Mouse (Mus musculus): ENCODE measurements around the gene Dgkz. TPM values are rescaled to one million over a fixed set of nuclear protein-coding genes. Genes with fewer than 3 reads are reported as not detected.

Dgkz gene
- polyA plus RNA-seq, 1 experiment from 2014 or later = 26.7 TPM

DNA sequence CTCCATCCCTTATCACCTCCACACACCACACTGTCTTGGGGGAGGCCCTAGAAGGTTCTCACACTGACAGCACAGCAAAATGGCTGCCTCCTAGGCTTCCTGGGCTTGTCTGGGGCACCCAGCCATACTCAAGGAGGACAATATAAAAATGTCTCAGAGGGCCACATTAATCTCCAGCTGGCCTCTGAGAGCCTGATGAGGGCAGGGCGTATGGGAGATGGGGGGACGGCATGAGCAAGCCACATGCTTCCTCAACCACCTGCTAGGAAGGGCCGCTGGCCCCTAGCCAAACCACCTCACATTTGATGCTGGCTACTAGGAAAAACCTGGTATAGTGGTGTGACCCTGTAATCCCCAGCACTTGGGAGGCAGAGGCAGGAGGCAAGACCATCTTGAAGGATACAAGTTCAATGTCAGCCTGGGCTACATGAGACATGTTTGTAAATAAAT lies 26.8 kb downstream of the Dgkz start:
- Histone ChIP-seq H3K9ac (ENCODE audit: low read length) (no peak overlapping the region), H3K4me3 (ENCODE audit: low read depth, low read length) (no peak overlapping the region), H3K9me3 (replicated peaks; ENCODE audit: control insufficient read depth, low read length) (no peaks in the 10 kb centered on the region), H3K4me2 (ENCODE audit: low read length) (no peak overlapping the region), H3K36me3 (ENCODE audit: control insufficient read depth, insufficient read depth, low read length) (no peaks in the 10 kb centered on the region), H3K4me1 (ENCODE audit: control insufficient read depth, insufficient read depth, low read length) (peaks cover 33% of the 10 kb centered on the region), H3K27ac (ENCODE audit: low read depth, low read length) (no peak overlapping the region; the same call in 1 of the 2 replicates), H3K27me3 (replicated peaks; ENCODE audit: control insufficient read depth, insufficient read depth, low read length) (no peaks in the 10 kb centered on the region)
- DNase-seq (ENCODE audit: low spot score) (no peak), ATAC-seq (no peak)
- WGBS = 68% methylated on average over 3 of the region's 3 CpGs

DNA sequence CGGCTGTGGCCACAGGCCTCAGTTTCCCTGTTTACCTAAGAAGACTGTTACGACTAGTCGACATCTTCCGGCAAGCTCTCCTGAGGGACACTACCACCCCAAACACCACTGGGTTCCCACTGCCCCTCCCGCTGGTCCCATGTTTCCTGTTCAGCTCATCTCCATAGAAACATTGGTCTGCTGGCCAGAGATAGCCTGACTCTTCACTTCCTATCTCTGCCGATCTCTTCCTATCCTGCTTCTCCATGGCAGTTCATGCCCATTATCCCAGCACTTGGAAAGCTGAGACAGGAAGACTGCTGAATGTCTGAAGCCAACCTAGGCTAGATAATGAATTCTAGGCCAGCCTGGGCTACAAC lies 27.5 kb downstream of the Dgkz start:
- ATAC-seq = no peak
- no peak for DNase-seq (ENCODE audit: low spot score)
- Histone ChIP-seq H3K4me3 (ENCODE audit: low read depth, low read length) (no peak overlapping the region), H3K4me1 (ENCODE audit: control insufficient read depth, insufficient read depth, low read length) (peaks cover 33% of the 10 kb centered on the region), H3K27ac (ENCODE audit: low read depth, low read length) (peak overlapping the region; percentile 39; the same call in 1 of the 2 replicates), H3K4me2 (ENCODE audit: low read length) (no peak overlapping the region), H3K27me3 (replicated peaks; ENCODE audit: control insufficient read depth, insufficient read depth, low read length) (no peaks in the 10 kb centered on the region), H3K9ac (ENCODE audit: low read length) (no peak overlapping the region), H3K9me3 (replicated peaks; ENCODE audit: control insufficient read depth, low read length) (no peaks in the 10 kb centered on the region), H3K36me3 (ENCODE audit: control insufficient read depth, insufficient read depth, low read length) (no peaks in the 10 kb centered on the region)
- 85% methylated on average over 6 of the region's 6 CpGs for WGBS

DNA sequence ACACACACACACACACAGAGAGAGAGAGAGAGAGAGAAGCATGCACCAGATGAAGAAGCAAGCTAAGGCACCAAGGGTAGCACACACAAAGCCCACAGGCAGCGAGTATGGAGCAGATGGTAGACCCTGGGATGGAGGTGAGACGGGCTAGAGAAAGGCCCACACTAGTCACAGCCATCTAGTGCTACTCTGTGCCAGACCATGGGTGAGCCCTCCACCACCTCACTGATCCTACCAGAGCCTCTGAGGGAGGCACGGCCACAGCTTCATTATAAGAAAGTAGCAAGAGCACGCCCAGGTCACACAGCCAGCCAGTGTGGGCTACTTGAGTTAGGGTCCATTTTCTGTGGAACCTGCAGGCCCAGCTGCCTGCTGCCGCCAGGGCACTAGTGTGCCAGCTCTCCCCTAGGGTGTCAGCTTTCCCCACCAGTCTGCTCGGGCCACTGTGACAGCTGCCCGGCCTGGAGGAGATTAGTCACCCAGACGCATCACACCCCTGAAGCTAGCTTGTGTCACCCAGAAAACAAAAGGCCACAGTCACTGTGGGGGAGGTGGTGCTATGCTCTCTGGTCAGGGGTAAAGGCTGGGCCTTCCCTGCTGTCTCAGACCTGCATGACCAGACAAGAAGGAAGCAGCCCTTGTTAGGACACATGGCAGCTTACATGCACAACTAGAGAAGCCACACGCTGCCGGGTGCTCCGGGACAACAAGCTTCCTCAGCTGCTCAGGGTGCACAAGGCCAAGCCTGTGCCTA lies 28.1 kb downstream of the Dgkz start:
- no peaks in the 10 kb centered on the region for H3K9me3 ChIP-seq (replicated peaks; ENCODE audit: control insufficient read depth, low read length)
- H3K36me3 ChIP-seq (ENCODE audit: control insufficient read depth, insufficient read depth, low read length) = no peaks in the 10 kb centered on the region
- 0 out of 2 replicates have a peak overlapping the region, but pooled peaks have one; percentile 25 for H3K9ac ChIP-seq (ENCODE audit: low read length)
- H3K4me2 ChIP-seq (ENCODE audit: low read length) = no peak overlapping the region
- no peaks in the 10 kb centered on the region for H3K27me3 ChIP-seq (replicated peaks; ENCODE audit: control insufficient read depth, insufficient read depth, low read length)
- 46% methylated on average over 11 of the region's 11 CpGs for WGBS
- ATAC-seq (no peak), DNase-seq (ENCODE audit: low spot score) (no peak)
- H3K27ac ChIP-seq (ENCODE audit: low read depth, low read length) = peak overlapping the region; percentile 39
- no peak overlapping the region for H3K4me3 ChIP-seq (ENCODE audit: low read depth, low read length)
- peaks cover 33% of the 10 kb centered on the region for H3K4me1 ChIP-seq (ENCODE audit: control insufficient read depth, insufficient read depth, low read length)

DNA sequence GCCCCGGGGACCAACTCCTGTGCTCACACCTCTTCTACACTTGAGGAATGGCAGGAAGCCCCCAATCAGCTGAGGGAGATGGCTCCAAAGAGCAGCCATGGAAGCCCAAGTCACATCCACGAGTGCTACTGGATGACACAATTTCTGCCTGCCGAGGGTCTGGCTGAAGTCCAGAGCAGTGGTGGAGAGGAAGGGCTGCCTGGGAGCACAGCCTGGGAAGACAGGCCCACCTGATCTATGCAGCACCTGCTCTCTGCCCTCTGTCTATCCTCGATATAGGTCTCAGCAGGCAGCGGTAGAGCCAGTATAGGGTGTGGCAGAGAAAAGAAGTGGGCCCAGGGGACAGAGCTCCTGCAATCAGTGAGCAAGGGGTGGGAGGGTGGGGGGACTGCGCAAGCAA lies 28.8 kb downstream of the Dgkz start:
- WGBS = 60% methylated on average over 6 of the region's 6 CpGs
- ATAC-seq (no peak), DNase-seq (ENCODE audit: low spot score) (no peak)
- H3K27ac ChIP-seq (ENCODE audit: low read depth, low read length) = no peak overlapping the region
- no peak overlapping the region for H3K4me3 ChIP-seq (ENCODE audit: low read depth, low read length)
- no peak overlapping the region for H3K4me2 ChIP-seq (ENCODE audit: low read length)
- H3K27me3 ChIP-seq (replicated peaks; ENCODE audit: control insufficient read depth, insufficient read depth, low read length) = no peaks in the 10 kb centered on the region
- H3K4me1 ChIP-seq (ENCODE audit: control insufficient read depth, insufficient read depth, low read length) = peaks cover 33% of the 10 kb centered on the region
- no peaks in the 10 kb centered on the region for H3K9me3 ChIP-seq (replicated peaks; ENCODE audit: control insufficient read depth, low read length)
- no peak overlapping the region for H3K9ac ChIP-seq (ENCODE audit: low read length)
- H3K36me3 ChIP-seq (ENCODE audit: control insufficient read depth, insufficient read depth, low read length) = 0 out of 2 replicates have a peak, but pooled peaks cover 4% of the 10 kb centered on the region

DNA sequence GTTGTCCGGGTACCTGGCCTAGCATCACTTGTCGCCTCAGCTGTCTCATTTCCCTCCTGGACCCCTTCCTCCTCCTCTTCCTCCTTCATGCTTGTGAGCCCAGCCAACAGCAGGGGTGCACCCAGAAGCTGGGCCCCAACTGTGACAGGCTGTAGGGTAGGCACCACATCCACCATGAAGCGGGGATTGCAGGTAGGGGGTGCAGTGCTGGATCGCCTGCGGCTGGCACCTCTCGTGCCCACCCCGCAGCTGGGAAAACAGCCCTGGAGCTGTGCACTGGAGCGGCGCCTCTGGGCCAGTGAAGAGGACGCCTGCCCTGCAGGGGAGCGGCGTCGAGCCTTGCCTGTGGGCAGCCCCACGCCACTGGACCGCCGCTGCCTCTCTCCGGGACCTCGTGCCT lies 30.2 kb downstream of the Dgkz start, which contains the start of gene Gm9821:
Gene Gm9821, plus strand, starts transcription at position 221 of the 400 bp plus-strand sequence.
- ATAC-seq (no peak), DNase-seq (ENCODE audit: low spot score) (no peak)
- Histone ChIP-seq H3K9me3 (replicated peaks; ENCODE audit: control insufficient read depth, low read length) (no peaks in the 10 kb centered on the region), H3K9ac (ENCODE audit: low read length) (no peak within 1 kb of the TSS), H3K27me3 (replicated peaks; ENCODE audit: control insufficient read depth, insufficient read depth, low read length) (no peaks in the 10 kb centered on the region), H3K27ac (ENCODE audit: low read depth, low read length) (no peak within 1 kb of the TSS), H3K4me1 (ENCODE audit: control insufficient read depth, insufficient read depth, low read length) (peaks cover 29% of the 10 kb centered on the region), H3K36me3 (ENCODE audit: control insufficient read depth, insufficient read depth, low read length) (0 out of 2 replicates have a peak, but pooled peaks cover 4% of the 10 kb centered on the region), H3K4me2 (ENCODE audit: low read length) (no peak within 1 kb of the TSS), H3K4me3 (ENCODE audit: low read depth, low read length) (no peak within 1 kb of the TSS)
- WGBS = 81% methylated on average over 18 of the region's 18 CpGs

DNA sequence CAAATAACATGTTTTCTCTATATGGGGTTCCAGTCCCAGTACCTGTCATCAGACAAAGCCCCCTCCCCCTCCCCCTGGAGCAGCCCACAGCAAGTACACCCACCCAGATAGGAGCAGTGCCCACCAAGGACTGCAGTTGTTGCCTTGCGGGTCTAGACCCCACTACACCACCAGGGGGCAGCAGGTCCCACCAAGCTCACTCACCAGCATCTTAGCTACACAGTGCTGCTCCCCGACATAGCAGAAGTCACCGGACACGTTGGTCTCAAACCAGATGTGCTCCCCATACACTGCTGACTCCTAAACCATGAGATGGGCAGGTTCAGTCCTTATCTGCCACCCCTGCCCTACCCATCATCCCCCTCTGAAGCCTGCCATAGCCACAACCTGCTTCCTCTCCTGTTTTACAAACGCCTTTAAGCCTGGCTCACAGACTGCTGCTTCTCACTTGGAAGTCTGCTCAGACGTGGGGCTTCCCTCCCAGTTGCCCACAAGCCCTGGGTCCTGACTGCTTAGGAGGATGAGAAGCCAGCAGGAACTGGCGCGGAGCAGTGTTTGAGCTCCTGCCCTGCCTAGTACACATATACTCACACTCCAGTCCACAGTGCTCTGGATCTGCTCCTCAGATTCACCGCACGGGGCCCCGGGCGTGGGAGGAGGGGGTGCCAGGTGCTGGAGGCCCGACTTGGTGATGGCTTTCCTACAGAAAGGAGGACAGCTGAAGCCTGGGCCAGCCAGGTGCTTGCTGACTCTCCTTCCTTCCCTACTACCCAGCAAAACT lies 31.3 kb downstream of the Dgkz start:
- peak; percentile 82 for DNase-seq (ENCODE audit: low spot score)
- ATAC-seq = peak; percentile 83
- Histone ChIP-seq H3K27me3 (replicated peaks; ENCODE audit: control insufficient read depth, insufficient read depth, low read length) (no peaks in the 10 kb centered on the region), H3K9ac (ENCODE audit: low read length) (no peak overlapping the region), H3K27ac (ENCODE audit: low read depth, low read length) (no peak overlapping the region), H3K4me1 (ENCODE audit: control insufficient read depth, insufficient read depth, low read length) (peaks cover 17% of the 10 kb centered on the region), H3K9me3 (replicated peaks; ENCODE audit: control insufficient read depth, low read length) (no peaks in the 10 kb centered on the region), H3K4me2 (ENCODE audit: low read length) (no peak overlapping the region), H3K4me3 (ENCODE audit: low read depth, low read length) (no peak overlapping the region), H3K36me3 (ENCODE audit: control insufficient read depth, insufficient read depth, low read length) (peaks cover 9% of the 10 kb centered on the region)
- WGBS = 49% methylated on average over 13 of the region's 13 CpGs

GRCm38 (mm10) chr2:91942356-91942755 lies 33.3 kb downstream of the Dgkz start:
- no peaks in the 10 kb centered on the region for H3K27me3 ChIP-seq (replicated peaks; ENCODE audit: control insufficient read depth, insufficient read depth, low read length)
- DNase-seq (ENCODE audit: low spot score) = no peak
- WGBS = 69% methylated on average over 6 of the region's 6 CpGs
- H3K4me2 ChIP-seq (ENCODE audit: low read length) = no peak overlapping the region
- no peak overlapping the region for H3K9ac ChIP-seq (ENCODE audit: low read length)
- H3K36me3 ChIP-seq (ENCODE audit: control insufficient read depth, insufficient read depth, low read length) = peaks cover 29% of the 10 kb centered on the region
- H3K4me1 ChIP-seq (ENCODE audit: control insufficient read depth, insufficient read depth, low read length) = peaks cover 7% of the 10 kb centered on the region; the same call in 1 of the 2 replicates
- no peak overlapping the region for H3K4me3 ChIP-seq (ENCODE audit: low read depth, low read length)
- no peak overlapping the region for H3K27ac ChIP-seq (ENCODE audit: low read depth, low read length)
- no peaks in the 10 kb centered on the region for H3K9me3 ChIP-seq (replicated peaks; ENCODE audit: control insufficient read depth, low read length)
- ATAC-seq = no peak

GRCm38 (mm10) chr2:91939303-91939935 lies 36.2 kb downstream of the Dgkz start:
- no peak overlapping the region for H3K9ac ChIP-seq (ENCODE audit: low read length)
- no peak overlapping the region for H3K4me3 ChIP-seq (ENCODE audit: low read depth, low read length)
- ATAC-seq = no peak
- H3K4me1 ChIP-seq (ENCODE audit: control insufficient read depth, insufficient read depth, low read length) = peaks cover under 1% of the 10 kb centered on the region; the same call in 1 of the 2 replicates
- WGBS = 90% methylated on average over 15 of the region's 15 CpGs
- H3K9me3 ChIP-seq (replicated peaks; ENCODE audit: control insufficient read depth, low read length) = no peaks in the 10 kb centered on the region
- no peak overlapping the region for H3K27ac ChIP-seq (ENCODE audit: low read depth, low read length)
- no peak overlapping the region for H3K4me2 ChIP-seq (ENCODE audit: low read length)
- H3K36me3 ChIP-seq (ENCODE audit: control insufficient read depth, insufficient read depth, low read length) = peaks cover 48% of the 10 kb centered on the region
- no peak for DNase-seq (ENCODE audit: low spot score)
- H3K27me3 ChIP-seq (replicated peaks; ENCODE audit: control insufficient read depth, insufficient read depth, low read length) = no peaks in the 10 kb centered on the region

All from forebrain, embryonic 14.5 days (tissue).